Mouse (Mus musculus): ENCODE measurements around the gene Fam192a. TPM values are rescaled to one million over a fixed set of nuclear protein-coding genes. Genes with fewer than 3 reads are reported as not detected.

Fam192a gene
- polyA plus RNA-seq, 1 experiment from 2014 or later: 57.1 TPM

DNA sequence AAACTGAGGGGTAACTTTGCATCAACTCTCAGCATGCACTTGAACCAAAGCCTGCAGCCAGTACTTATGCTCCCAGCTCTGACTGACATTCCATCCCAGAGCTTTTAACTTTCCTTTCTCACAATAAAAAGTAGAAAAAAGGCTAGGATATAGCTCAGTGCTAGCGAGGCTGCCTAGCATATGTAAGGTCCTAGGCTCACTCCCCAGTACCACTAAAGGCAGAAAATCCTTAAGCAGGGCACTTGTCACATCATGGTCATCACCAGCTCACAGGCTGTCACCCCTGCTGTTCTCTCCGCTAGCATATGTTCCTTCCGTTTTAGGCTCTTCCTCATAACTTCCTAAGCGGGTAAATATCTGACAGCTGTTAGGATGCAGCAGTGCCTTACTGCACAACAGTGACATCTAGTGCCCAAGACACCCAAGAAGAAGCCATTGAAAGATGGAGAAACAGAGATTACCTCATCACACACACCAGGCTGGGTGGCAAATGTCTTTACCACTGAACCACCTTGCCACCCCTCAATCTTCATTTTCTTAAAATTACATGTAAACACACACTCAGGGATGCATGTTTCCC is 17.5 kb downstream of the Fam192a start:
- no peak for ATAC-seq (ENCODE audit: insufficient number of reproducible peaks, insufficient read depth, low FRiP score, low read depth)
- peaks cover 54% of the 10 kb centered on the region for H3K36me3 ChIP-seq (ENCODE audit: control insufficient read depth, insufficient read depth, low read length)
- WGBS: 55% methylated on average over 4 of the region's 4 CpGs

GRCm38 (mm10) chr8:94582569-94582968 is 19.2 kb downstream of the Fam192a start:
- ATAC-seq (ENCODE audit: insufficient number of reproducible peaks, insufficient read depth, low FRiP score, low read depth): no peak
- 91% methylated on average over 6 of the region's 6 CpGs for WGBS
- H3K27ac ChIP-seq (ENCODE audit: low read length): no peak overlapping the region

More for the DNA sequence above, 17.5 kb downstream of the Fam192a start:
- Histone ChIP-seq H3K4me1 (ENCODE audit: control insufficient read depth, insufficient read depth, low read length) (no peaks in the 10 kb centered on the region), H3K4me2 (replicated peaks; ENCODE audit: low read depth, low read length) (no peak overlapping the region), H3K27ac (ENCODE audit: low read length) (no peak overlapping the region), H3K9me3 (ENCODE audit: control insufficient read depth, low read depth, low read length) (no peaks in the 10 kb centered on the region), H3K4me3 (ENCODE audit: low read depth, low read length) (no peak overlapping the region), H3K27me3 (ENCODE audit: control insufficient read depth, insufficient read depth, low read length) (no peaks in the 10 kb centered on the region), H3K9ac (replicated peaks; ENCODE audit: low read depth, low read length) (no peak overlapping the region)

GRCm38 (mm10) chr8:94581820-94582483 is 19.8 kb downstream of the Fam192a start:
- no peak overlapping the region for H3K9ac ChIP-seq (replicated peaks; ENCODE audit: low read depth, low read length)
- H3K4me3 ChIP-seq (ENCODE audit: low read depth, low read length): no peak overlapping the region
- WGBS: 83% methylated on average over 7 of the region's 7 CpGs
- H3K27ac ChIP-seq (ENCODE audit: low read length): no peak overlapping the region
- no peak overlapping the region for H3K4me2 ChIP-seq (replicated peaks; ENCODE audit: low read depth, low read length)
- H3K4me1 ChIP-seq (ENCODE audit: control insufficient read depth, insufficient read depth, low read length): no peaks in the 10 kb centered on the region
- peaks cover 57% of the 10 kb centered on the region for H3K36me3 ChIP-seq (ENCODE audit: control insufficient read depth, insufficient read depth, low read length)
- ATAC-seq (ENCODE audit: insufficient number of reproducible peaks, insufficient read depth, low FRiP score, low read depth): no peak
- H3K27me3 ChIP-seq (ENCODE audit: control insufficient read depth, insufficient read depth, low read length): no peaks in the 10 kb centered on the region
- no peaks in the 10 kb centered on the region for H3K9me3 ChIP-seq (ENCODE audit: control insufficient read depth, low read depth, low read length)

More at GRCm38 (mm10) chr8:94582569-94582968, 19.2 kb downstream of the Fam192a start:
- Histone ChIP-seq H3K4me3 (ENCODE audit: low read depth, low read length) (no peak overlapping the region), H3K27me3 (ENCODE audit: control insufficient read depth, insufficient read depth, low read length) (no peaks in the 10 kb centered on the region), H3K9ac (replicated peaks; ENCODE audit: low read depth, low read length) (no peak overlapping the region), H3K4me2 (replicated peaks; ENCODE audit: low read depth, low read length) (no peak overlapping the region), H3K36me3 (ENCODE audit: control insufficient read depth, insufficient read depth, low read length) (peaks cover 59% of the 10 kb centered on the region), H3K9me3 (ENCODE audit: control insufficient read depth, low read depth, low read length) (no peaks in the 10 kb centered on the region), H3K4me1 (ENCODE audit: control insufficient read depth, insufficient read depth, low read length) (no peaks in the 10 kb centered on the region)

GRCm38 (mm10) chr8:94575148-94575547 is 26.6 kb downstream of the Fam192a start:
- ATAC-seq (ENCODE audit: insufficient number of reproducible peaks, insufficient read depth, low FRiP score, low read depth): no peak
- Histone ChIP-seq H3K4me1 (ENCODE audit: control insufficient read depth, insufficient read depth, low read length) (no peaks in the 10 kb centered on the region), H3K36me3 (ENCODE audit: control insufficient read depth, insufficient read depth, low read length) (peaks cover 58% of the 10 kb centered on the region)

GRCm38 (mm10) chr8:94574159-94574907 is 27.5 kb downstream of the Fam192a start:
- H3K27me3 ChIP-seq (ENCODE audit: control insufficient read depth, insufficient read depth, low read length): no peaks in the 10 kb centered on the region
- H3K9me3 ChIP-seq (ENCODE audit: control insufficient read depth, low read depth, low read length): no peaks in the 10 kb centered on the region
- 93% methylated on average over 16 of the region's 16 CpGs for WGBS
- H3K4me2 ChIP-seq (replicated peaks; ENCODE audit: low read depth, low read length): no peak overlapping the region
- no peak overlapping the region for H3K9ac ChIP-seq (replicated peaks; ENCODE audit: low read depth, low read length)
- H3K36me3 ChIP-seq (ENCODE audit: control insufficient read depth, insufficient read depth, low read length): peaks cover 54% of the 10 kb centered on the region
- no peak for ATAC-seq (ENCODE audit: insufficient number of reproducible peaks, insufficient read depth, low FRiP score, low read depth)
- H3K27ac ChIP-seq (ENCODE audit: low read length): no peak overlapping the region
- no peaks in the 10 kb centered on the region for H3K4me1 ChIP-seq (ENCODE audit: control insufficient read depth, insufficient read depth, low read length)
- H3K4me3 ChIP-seq (ENCODE audit: low read depth, low read length): no peak overlapping the region

More at GRCm38 (mm10) chr8:94575148-94575547, 26.6 kb downstream of the Fam192a start:
- no peaks in the 10 kb centered on the region for H3K27me3 ChIP-seq (ENCODE audit: control insufficient read depth, insufficient read depth, low read length)
- no peak overlapping the region for H3K27ac ChIP-seq (ENCODE audit: low read length)
- H3K4me2 ChIP-seq (replicated peaks; ENCODE audit: low read depth, low read length): no peak overlapping the region
- no peak overlapping the region for H3K4me3 ChIP-seq (ENCODE audit: low read depth, low read length)
- no peak overlapping the region for H3K9ac ChIP-seq (replicated peaks; ENCODE audit: low read depth, low read length)
- WGBS: 89% methylated on average over 4 of the region's 4 CpGs
- no peaks in the 10 kb centered on the region for H3K9me3 ChIP-seq (ENCODE audit: control insufficient read depth, low read depth, low read length)

DNA sequence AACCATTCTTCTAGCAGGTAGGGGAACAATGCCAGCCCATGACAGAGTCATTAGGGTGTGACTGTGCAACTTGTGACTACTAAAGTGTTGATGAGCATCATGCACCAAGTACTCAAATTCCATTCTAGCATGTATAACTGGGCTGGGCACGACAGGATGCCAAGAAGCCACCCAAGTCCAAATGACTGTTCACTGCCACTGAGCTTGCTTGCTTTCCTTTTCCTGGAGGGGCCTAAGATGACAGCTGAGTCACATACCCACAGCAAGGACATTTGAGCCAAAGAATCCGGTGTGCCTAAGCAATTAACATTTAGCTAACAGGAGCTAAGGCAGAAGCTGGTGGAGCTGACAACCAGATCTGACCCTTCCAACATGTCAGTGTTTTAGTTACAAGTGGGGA is 29.9 kb downstream of the Fam192a start:
- H3K4me1 ChIP-seq (ENCODE audit: control insufficient read depth, insufficient read depth, low read length): no peaks in the 10 kb centered on the region
- no peak overlapping the region for H3K27ac ChIP-seq (ENCODE audit: low read length)
- no peak overlapping the region for H3K9ac ChIP-seq (replicated peaks; ENCODE audit: low read depth, low read length)
- no peaks in the 10 kb centered on the region for H3K9me3 ChIP-seq (ENCODE audit: control insufficient read depth, low read depth, low read length)
- H3K4me2 ChIP-seq (replicated peaks; ENCODE audit: low read depth, low read length): no peak overlapping the region
- peaks cover 32% of the 10 kb centered on the region for H3K36me3 ChIP-seq (ENCODE audit: control insufficient read depth, insufficient read depth, low read length)
- 72% methylated on average over 2 of the region's 2 CpGs for WGBS
- no peak overlapping the region for H3K4me3 ChIP-seq (ENCODE audit: low read depth, low read length)
- no peak for ATAC-seq (ENCODE audit: insufficient number of reproducible peaks, insufficient read depth, low FRiP score, low read depth)
- H3K27me3 ChIP-seq (ENCODE audit: control insufficient read depth, insufficient read depth, low read length): no peaks in the 10 kb centered on the region

DNA sequence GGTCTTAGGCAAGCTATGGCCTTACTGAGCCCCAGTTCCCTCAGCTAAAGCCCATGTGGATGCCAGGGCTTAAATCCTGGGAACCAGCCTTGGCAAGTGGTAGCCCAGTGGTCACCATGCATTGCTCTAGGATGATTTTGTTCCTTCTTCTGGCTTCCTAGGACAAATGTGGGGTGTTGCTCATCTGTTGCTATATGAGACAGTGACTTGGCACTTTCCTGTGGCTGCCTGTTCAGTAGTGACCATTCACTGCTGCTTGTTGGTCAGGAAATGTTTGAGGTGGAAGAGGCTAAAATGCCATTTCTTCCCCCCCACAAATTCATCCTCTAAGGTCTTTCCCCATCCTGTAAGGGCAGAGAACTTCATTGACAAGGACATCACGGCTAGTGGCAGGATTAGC is 32.4 kb downstream of the Fam192a start:
- no peak overlapping the region for H3K4me3 ChIP-seq (ENCODE audit: low read depth, low read length)
- H3K4me1 ChIP-seq (ENCODE audit: control insufficient read depth, insufficient read depth, low read length): no peaks in the 10 kb centered on the region
- H3K27ac ChIP-seq (ENCODE audit: low read length): no peak overlapping the region
- 75% methylated on average over 1 of the region's 1 CpGs for WGBS
- no peak overlapping the region for H3K9ac ChIP-seq (replicated peaks; ENCODE audit: low read depth, low read length)
- no peaks in the 10 kb centered on the region for H3K9me3 ChIP-seq (ENCODE audit: control insufficient read depth, low read depth, low read length)
- H3K27me3 ChIP-seq (ENCODE audit: control insufficient read depth, insufficient read depth, low read length): no peaks in the 10 kb centered on the region
- peaks cover 10% of the 10 kb centered on the region for H3K36me3 ChIP-seq (ENCODE audit: control insufficient read depth, insufficient read depth, low read length)
- ATAC-seq (ENCODE audit: insufficient number of reproducible peaks, insufficient read depth, low FRiP score, low read depth): no peak
- no peak overlapping the region for H3K4me2 ChIP-seq (replicated peaks; ENCODE audit: low read depth, low read length)

- H3K4me1 ChIP-seq (ENCODE audit: control insufficient read depth, insufficient read depth, low read length): no peaks in the 10 kb centered on the region
- H3K9me3 ChIP-seq (ENCODE audit: control insufficient read depth, low read depth, low read length): no peaks in the 10 kb centered on the region
- H3K27me3 ChIP-seq (ENCODE audit: control insufficient read depth, insufficient read depth, low read length): no peaks in the 10 kb centered on the region
- no peaks in the 10 kb centered on the region for H3K36me3 ChIP-seq (ENCODE audit: control insufficient read depth, insufficient read depth, low read length)
- no peak for ATAC-seq (ENCODE audit: insufficient number of reproducible peaks, insufficient read depth, low FRiP score, low read depth)
- H3K4me3 ChIP-seq (ENCODE audit: low read depth, low read length): no peak overlapping the region
- 85% methylated on average over 8 of the region's 8 CpGs for WGBS
- H3K9ac ChIP-seq (replicated peaks; ENCODE audit: low read depth, low read length): no peak overlapping the region
- no peak overlapping the region for H3K27ac ChIP-seq (ENCODE audit: low read length)
- H3K4me2 ChIP-seq (replicated peaks; ENCODE audit: low read depth, low read length): no peak overlapping the region
Observed at GRCm38 (mm10) chr8:94568098-94568497, 33.7 kb downstream of the Fam192a start.

Measured in stomach, embryonic 14.5 days (tissue).